Mouse (Mus musculus) yolk sac, embryonic 10.5 days (tissue): ENCODE data around the gene Hist2h3c2.
"Not testable (repeated sequence)": the region's sequence is repeated elsewhere in the genome, so short reads cannot be mapped to it uniquely, and the experiment has no call there.

ENCODE experiments used
- DNase-seq: peaks from one replicate; pipeline ENCODE4 v3.0.0-alpha.2; 2017; ENCODE audit warnings: low spot score

Gene Hist2h3c2

DNA sequence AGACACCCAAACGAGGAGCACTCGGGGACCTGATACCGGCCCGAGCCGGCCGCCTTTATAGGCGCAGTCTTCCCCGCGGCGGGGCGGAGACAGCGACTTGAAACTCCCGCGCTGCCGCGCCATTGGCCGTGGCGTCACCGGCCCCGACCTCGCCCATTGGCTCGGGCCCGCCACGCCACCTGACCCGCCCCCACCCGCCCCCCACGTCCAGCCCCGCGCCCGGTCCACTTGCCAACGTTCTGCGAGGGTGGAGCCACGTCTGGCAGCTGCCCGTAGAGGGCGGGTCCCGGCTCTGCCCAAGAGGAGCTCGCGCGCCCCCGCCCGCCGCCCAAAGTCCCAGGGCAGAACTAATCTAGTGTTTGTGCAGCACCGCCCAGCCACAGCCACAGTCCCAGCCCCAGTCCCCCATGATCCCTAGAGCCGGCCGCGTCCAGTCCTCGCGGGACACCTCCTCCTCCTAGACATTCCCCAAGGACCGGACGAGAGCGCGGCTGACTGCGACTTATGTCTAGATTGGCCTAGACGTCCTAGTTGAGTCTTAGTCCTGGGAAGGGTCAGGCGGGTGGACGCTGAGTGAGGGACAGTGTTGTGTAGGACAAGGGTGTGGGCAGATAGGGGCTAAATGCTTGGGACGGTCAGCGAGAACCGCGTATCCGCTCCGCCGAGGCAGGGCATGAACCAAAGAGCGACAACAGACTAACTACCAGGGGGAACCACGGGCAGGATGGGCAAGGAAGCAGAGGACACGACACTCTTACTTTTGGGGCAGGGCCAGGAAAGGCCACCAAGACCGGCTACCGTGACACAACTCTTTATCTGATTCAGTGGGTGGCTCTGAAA is at the start of gene Hist2h3c2:
TSS of gene Hist2h3c2 (minus strand) at position 174 of the 840 bp plus-strand sequence.
- not testable (repeated sequence) for DNase-seq

DNA sequence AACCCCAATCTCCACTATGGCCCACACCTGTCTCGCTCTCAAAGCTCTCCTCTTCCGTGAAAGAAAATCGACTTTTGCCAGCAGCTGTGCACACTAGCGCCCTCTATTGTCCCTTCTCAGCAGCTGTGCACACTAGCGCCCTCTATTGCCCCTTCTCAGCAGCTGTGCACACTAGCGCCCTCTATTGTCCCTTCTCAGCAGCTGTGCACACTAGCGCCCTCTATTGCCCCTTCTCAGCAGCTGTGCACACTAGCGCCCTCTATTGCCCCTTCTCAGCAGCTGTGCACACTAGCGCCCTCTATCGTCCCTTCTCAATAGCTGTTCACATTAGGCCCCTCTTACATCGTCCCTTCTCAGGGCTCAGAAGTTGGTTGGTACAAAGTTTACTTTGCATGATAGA is 48.4 kb upstream of the Hist2h3c2 start:
- not testable (repeated sequence) for DNase-seq

DNA sequence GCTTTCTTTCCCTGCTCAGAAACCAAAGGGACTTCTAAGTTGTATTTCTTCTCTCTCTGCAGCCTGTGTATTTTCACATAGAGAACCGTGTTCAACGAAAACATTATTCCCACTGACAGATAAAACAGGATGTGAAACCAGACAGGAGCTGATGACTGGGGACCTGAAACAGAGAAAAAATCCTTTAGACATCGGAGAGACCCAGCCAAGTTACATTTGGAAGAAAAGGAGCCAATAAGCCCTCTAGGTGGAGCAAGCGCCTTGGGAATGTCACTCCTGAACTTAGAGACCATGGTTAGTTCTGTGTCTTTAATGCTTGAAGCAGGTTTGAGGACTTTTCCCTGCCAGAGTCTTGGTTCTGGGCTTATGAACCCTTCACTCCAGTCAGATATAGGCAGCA is 45.5 kb upstream of the Hist2h3c2 start:
- no peak for DNase-seq

DNA sequence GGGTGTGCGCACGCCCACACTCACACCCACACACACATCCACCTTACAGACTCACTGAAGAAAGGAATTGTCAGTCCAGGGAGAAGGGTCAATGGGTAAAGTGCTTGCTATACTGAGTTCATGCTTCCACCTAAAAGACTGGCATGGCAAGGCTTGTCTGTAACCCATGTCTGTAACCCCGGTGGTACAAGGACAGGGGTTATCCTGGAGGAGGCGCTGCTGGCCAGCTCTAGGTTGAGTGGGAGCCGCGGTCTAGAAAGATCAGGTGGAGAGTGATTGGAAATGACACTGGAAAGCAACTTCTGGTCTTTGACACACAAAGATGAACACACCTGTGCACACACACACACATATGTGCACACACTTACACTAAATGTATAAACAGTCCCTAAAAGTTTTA is 41.7 kb upstream of the Hist2h3c2 start:
- DNase-seq = no peak

DNA sequence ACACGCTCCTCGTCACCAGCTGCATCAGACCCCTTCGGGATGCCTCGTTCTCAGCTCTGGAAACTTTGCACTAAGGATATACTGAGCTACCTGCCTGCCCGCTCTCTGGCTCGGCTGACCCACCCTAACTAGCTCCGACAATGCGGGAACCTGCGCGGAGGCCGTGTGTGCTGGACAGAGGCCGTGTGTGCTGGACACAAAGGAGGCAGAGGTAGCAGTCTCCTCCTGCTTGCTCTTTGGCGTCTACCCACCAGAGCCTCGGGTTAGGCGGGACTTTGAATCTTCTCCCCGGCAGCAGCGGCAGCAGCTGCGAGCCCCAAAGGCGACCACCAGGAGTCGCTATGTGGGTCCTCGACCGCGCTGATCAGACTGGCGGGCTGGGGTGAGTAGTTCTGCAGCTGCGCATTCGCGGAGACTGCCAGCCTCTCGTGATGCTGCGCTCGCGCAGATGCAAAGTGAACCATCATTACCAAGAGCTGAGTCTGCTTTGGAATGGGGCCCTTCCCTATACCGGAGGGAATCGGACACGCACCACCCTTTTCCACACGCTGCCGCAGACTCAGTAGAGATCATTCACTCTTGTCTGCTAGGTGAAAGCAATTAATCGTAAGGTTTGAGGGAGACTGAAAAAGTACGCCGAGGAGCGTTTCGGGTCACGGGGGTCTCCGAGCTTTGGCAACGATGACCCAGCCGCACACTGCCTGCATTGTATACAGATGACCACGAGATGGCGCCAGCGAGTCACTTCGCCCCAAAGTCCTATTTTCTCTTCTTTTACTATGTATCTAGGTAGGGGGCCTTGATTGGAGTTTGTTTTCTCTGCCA is 39.1 kb upstream of the Hist2h3c2 start:
- DNase-seq = peak; percentile 91

DNA sequence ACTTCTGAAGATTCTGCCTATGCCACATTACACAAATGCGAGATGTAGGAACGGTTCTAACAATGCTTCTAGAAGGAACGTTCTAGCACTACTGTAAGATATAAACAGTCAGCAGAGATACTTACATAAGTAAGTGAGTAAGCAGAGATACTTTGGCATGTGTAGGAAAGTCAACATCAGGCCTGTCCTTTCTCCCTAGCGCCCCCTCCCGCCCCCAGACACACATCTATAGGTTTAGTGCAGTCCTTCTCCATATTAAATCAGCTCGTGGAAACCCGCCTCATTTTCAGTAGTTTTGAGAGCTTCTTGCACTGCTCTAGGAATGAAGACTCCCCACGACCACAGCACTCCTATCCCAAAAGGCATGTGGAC is 38.5 kb upstream of the Hist2h3c2 start:
- peak; percentile 60 for DNase-seq

DNA sequence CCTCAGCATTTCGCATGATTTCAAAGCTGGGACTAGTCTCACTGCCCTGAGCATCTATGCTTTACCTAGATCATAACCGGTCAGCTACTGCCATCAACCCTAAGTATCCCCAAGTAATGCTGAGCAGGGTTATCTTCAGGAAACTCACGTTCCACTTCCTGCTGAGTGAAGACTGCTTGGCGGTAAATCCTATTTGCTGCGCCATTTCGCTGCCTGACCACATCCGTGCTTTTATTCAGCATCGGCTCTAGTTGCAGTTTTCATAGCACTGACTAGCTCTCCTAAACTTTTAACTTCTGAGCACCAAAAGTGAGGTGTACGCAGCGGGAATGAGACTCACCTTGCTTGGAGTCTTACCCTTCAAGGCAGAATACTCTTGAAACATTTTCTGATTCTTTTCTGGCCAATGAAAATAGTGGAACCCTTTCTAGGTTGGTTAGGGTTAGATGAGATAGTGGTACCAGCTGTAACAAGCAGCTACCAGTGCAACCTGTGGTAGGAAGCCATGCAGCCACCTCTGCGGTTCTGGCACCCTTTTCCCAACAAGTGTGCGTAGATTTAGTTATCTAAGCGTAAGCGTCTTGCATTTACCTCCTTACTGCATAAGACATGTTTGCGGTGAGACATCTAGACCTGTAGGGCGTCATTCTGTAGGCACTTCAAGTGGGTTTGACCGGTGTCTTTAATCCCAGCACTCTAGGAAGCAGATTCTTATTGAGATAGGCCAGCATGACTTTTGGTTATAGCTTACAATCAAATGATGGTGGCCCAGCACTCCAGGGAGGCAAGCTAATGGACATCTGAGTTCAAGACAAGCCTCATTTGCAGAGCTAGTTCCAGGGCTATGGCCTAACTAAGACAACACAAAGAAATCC is 34.9 kb upstream of the Hist2h3c2 start:
- DNase-seq = no peak

DNA sequence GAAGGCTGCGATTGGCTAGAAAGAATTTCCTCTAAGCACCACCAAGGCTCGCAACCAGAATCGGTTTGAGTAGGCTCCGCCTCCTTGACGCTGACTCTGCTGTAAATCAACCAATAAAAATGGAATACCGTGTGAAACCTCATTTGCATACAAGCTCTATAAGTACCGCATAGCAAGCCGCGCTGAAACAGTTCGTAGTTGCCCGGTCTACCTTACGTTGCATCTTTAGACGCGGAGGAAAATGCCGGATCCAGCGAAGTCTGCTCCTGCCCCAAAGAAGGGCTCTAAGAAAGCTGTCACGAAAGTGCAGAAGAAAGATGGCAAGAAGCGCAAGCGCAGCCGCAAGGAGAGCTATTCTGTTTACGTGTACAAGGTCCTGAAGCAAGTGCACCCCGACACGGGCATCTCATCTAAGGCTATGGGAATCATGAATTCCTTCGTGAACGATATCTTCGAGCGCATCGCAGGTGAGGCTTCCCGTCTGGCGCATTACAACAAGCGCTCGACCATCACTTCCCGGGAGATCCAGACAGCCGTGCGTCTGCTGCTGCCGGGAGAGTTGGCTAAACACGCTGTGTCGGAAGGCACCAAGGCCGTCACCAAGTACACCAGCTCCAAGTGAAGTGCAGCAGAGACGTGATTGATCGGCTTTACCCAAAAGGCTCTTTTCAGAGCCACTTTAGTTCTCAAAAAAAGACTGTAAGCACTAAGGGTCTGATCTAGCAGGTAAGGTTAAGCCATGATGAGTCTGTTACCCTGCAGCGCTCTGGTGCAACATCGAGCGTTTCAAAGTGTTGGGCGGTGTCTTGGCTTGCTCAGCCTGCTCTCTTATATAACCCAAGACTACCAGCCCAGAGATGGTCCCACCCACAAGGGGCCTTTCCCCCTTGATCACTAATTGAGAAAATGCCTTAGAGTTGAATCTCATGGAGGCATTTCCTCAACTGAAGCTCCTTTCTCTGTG is 30.9 kb upstream of the Hist2h3c2 start, which contains the start of gene Hist2h2bb:
TSS of gene Hist2h2bb (plus strand) at position 242 of the 964 bp plus-strand sequence.
- DNase-seq = peak; percentile 97

DNA sequence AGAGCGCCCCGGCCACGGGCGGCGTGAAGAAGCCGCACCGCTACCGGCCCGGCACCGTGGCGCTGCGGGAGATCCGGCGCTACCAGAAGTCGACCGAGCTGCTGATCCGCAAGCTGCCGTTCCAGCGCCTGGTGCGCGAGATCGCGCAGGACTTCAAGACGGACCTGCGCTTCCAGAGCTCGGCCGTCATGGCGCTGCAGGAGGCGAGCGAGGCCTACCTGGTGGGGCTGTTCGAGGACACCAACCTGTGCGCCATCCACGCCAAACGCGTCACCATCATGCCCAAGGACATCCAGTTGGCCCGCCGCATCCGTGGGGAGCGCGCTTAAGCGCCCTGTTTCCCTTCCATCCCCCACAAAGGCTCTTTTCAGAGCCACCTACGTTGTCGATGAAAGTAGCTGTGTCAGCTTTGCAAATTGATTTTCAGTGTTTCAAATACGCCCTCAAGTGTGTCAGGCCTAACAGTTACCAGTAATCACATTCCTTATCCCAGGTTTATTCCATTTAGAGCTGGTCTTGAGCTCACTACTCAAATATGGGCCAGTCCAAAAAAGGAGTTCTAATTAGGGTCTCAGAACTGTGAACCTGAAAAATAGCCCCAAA is 29.9 kb upstream of the Hist2h3c2 start:
- not testable (repeated sequence) for DNase-seq

DNA sequence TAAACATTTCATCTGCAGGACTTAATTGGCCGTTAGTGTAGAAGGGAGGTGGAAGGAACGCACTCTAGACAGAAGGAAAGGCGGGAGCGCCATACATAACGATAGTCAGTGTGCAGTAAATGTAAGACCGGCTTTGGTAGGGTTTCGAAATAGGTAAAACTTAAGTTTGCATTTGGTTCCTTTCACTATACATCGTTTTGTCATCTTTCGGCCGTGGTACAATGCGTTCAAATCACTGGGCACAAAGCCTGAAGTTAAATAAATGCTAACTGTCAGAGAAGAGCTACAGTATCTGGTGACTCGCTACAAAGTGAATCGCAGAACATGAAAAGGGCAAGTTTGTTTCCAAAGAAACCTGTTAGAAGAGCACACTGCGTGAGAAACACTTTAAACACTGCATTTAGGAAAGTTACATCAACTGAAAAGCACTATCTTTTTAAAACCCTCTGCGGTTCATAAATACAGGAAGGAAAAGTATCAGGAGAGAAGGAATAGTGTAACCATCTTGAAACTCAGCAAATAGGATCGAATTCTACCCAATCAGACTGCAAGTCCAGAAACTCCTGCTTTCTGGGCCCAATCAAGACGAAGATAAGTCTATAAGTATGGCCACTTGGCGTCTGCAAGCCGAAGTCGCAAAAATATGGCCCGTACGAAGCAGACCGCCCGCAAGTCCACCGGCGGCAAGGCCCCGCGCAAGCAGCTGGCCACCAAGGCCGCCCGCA is 29.3 kb upstream of the Hist2h3c2 start, which contains the start of gene Hist2h3b:
TSS of gene Hist2h3b (plus strand) at position 604 of the 725 bp plus-strand sequence.
- peak; percentile 90 for DNase-seq

DNA sequence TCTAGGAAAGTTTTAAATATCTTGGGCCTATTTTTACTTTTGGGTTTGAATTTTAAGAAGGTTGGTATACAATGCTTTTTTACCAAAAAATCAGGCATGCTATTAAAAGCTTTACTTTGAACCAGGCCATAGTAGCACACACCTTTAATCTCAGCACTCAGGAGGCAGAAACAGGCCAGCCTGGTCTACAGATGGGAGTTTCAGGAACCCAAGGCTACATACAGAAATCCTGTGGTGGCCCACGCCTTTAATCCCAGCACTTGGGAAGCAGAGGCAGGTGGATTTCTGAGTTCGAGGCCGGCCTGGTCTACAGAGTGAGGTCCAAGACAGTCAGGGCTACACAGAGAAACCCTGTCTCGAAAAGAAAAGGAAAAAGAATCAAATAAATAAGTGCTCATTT is 28.6 kb upstream of the Hist2h3c2 start:
- no peak for DNase-seq

DNA sequence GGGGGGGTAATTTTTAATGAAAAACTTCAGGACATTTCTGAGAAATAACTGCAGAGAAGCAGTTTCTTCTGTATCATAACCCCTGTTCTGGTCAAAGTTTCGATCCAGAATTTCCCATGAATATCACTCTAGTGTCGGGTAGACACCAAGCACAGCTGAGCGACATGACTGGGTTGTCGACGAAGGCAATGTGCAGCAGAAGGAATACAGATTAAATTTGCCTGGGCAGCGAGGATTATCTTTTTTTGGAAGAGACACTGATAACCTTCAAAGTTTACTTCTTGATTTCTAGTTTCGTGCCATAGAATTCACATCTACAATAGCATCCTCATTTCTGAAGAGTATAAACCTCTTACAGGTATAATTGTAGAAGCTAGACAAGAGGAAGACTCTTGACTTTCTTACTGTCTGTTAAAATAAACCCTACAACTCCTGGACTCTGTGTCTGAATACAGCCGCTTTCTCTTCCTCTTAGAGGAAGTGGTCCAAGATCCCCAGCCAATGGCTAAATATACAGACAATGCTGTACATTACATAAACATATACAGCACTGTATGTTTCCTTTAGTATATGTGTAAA is 27.3 kb upstream of the Hist2h3c2 start:
- no peak for DNase-seq

DNA sequence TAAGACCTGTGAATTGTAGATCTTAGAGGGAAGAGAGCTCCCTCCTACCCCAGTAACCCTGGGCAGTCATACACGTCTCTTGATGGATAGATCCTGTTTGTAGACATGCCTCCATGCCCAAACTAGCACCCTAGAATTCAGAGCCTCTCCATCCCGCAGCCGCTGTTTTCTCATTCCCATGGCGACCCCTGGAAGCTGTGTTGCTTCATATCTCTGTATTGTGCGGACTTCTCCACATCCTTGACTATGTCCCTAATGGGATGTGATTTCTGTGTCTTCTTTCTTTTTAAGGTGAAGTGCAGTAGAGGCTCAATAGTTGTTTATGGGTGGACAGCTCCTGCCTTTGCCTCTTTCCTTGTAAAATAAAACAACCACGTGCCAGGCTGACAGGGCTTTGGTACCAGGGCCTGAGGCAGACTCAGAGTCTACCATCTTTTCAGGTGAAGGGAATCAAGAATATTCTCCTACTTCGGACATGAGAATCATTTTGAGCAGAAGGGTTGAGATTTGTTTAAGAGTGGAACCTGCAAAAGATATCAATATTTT is 25.6 kb upstream of the Hist2h3c2 start:
- no peak for DNase-seq

DNA sequence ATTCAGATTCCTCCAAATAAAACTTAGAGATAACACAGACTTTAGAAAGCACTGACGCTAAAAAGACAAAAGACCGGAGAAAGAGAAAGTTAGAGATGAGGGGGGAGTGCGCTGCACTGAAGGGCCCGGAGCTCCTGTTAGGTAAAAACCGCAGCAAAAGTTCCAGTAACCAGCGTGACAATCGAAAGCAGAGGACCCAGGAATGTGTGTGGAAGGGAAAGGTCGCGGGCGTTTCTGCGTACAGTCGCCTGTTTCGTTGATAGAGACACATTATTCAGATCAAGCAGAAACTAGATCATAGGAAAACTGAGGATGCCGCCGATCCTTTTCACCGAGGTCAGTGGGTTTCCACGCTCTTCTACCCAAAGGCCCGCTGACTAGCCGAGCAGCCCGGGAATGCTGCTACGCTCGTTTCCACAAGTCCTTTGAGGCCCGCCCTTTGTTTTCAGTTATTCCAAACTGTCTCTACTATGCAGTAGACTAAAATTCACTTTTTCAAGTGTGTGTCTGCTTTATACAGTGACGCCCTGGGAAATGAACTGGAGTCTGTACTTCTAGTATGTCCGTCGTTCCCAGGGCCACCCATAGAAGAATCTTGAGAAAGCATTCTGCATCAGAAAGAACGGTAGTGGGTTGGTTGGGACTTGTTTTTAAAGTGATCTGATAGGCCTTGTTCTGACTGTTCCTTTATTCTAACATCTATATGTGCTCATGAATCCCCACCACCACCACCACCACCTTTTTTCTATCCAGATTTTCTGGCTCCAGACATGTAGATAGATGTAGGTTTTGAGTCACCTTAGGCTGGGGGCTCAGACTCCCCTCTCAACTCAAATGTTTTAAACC is 24.9 kb upstream of the Hist2h3c2 start:
- peak; percentile 75 for DNase-seq

DNA sequence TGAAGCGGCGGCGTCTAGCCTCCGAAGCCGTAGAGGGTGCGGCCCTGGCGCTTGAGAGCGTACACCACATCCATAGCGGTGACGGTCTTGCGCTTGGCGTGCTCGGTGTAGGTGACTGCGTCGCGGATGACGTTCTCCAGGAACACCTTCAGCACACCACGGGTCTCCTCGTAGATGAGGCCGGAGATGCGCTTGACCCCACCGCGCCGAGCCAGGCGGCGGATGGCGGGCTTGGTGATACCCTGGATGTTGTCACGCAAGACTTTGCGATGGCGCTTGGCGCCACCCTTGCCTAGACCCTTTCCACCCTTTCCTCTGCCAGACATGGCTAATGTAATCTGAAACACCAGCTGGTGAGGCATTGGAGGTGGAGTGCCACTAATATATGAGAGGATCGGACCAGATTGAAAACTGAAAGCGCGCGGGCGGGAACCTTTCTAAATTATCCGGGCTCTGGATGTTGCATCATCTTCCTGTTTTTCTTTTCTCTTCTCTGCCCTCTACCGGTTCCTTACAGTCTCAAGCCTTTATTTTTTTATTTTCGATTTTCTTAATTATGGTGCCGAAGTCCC is 24.1 kb upstream of the Hist2h3c2 start, which contains the start of gene Hist2h4:
TSS of gene Hist2h4 (minus strand) at position 333 of the 572 bp plus-strand sequence.
- peak; percentile 97 for DNase-seq

DNA sequence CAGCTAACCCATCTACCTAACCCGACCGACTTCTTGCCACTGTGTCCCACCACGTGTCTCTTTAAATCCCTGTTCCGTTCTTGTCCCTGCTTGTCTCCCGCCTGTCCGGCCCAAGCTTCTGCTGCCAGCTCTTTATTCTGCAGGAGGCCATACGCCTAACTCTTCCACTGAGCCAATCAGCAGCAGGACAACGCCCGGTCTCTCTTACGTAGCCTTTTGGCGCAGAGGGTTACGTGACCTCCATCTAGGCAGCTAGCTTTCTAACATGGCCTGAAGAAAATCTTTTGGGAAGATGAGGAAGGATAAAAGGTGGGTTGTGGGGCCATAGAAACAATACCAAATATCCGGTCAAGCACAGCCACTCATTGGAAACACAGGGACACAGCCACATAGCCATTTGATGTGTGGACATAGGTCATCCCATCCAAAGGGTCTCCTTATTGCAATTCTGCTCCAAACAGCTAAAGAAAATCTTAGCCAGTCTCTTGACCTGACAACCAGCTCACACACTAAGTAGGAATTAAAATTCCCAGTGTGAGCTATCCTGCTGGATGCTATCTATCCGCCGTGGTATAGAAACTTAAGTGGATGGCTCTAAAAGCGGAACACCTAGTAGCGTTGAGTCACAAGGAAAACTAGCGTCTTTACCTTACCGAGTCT is 23.4 kb upstream of the Hist2h3c2 start:
- peak; percentile 86 for DNase-seq

DNA sequence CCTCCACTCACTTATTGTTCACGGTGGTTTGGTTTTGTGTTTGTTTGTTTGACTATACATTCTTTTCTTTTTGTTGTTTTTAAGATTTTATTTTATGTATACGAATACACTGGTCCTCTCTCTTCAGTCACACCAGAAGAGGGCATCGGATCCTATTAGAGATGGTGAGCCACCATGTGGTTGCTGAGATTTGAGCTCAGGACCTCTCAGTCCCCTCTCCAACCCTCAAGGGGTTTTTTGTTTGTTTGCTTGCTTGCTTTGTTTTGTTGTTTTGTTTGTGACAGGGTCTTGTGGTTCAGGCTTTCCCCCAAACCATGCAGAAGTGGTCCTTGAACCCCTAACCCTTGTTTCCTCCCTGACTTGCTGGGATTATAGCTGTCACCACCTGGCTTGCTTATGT is 22.7 kb upstream of the Hist2h3c2 start:
- DNase-seq = no peak
